Mouse (Mus musculus): Measurements from ENCODE around the gene Garem2. TPM values are rescaled to one million over a fixed set of nuclear protein-coding genes. Genes with fewer than 3 reads are reported as not detected.
A peak's percentile ranks its signal among the peaks of the same experiment; 100 is the strongest.
"Not testable (repeated sequence)": the region's sequence is repeated elsewhere in the genome, so short reads cannot be mapped to it uniquely, and the experiment has no call there.

Garem2 gene
- total RNA-seq (2012; rRNA removed): 1.7 and 2.0 TPM in 2 replicates

- H3K36me3 ChIP-seq (ENCODE audit: control insufficient read depth, insufficient read depth, low read length, poor library complexity, severe bottlenecking): no peaks in the 10 kb centered on the region
- H3K9me3 ChIP-seq (ENCODE audit: control insufficient read depth, insufficient read depth, low read depth, low read length): no peaks in the 10 kb centered on the region
- H3K4me1 ChIP-seq (ENCODE audit: control insufficient read depth in 2 of 2, insufficient read depth in 2 of 2, low read length in 2 of 2, poor library complexity in 1 of 2): peaks cover 0 to 17% of the 10 kb centered on the region in 2 experiments; a peak in 3 of 4 replicates
- H3K27ac ChIP-seq (ENCODE audit: insufficient read depth, low read depth, low read length, poor library complexity, severe bottlenecking): no peak within 1 kb of the TSS
- no peak for DNase-seq (ENCODE audit: low read depth, low spot score)
- H3K4me3 ChIP-seq (ENCODE audit: insufficient read depth in 1 of 2, low read depth in 1 of 2, low read length in 2 of 2, poor library complexity in 1 of 2, severe bottlenecking in 1 of 2): peak within 1 kb of the TSS; percentile 63 to 78
- peak within 1 kb of the TSS; percentile 78 for H3K9ac ChIP-seq (ENCODE audit: insufficient read depth, low read depth, low read length, poor library complexity, severe bottlenecking)
- in situ Hi-C loops (cut with MboI; ENCODE audit: low sequenced_read_pairs in 2 of 2, unreplicated experiment in 2 of 2): no loop called here
- TF ChIP-seq HCFC1 (IDR thresholded peaks at IDR 0.05; ENCODE audit: borderline replicate concordance, insufficient read depth, low read length) (no peak), CHD2 (IDR thresholded peaks at IDR 0.05; ENCODE audit: low read depth, low read length) (no peak), ZC3H11A (IDR thresholded peaks at IDR 0.05; ENCODE audit: borderline replicate concordance, low read depth, low read length) (no peak), ZNF384 (IDR thresholded peaks at IDR 0.05; ENCODE audit: low read depth, low read length) (no peak), MAFK (IDR thresholded peaks at IDR 0.05; ENCODE audit: insufficient read depth, low read depth, low read length) (no peak)
Observed at GRCm38 (mm10) chr5:30104841-30105667, at the start of gene Garem2. TSS of gene Garem2 (plus strand) at chr5:30105161.

DNA sequence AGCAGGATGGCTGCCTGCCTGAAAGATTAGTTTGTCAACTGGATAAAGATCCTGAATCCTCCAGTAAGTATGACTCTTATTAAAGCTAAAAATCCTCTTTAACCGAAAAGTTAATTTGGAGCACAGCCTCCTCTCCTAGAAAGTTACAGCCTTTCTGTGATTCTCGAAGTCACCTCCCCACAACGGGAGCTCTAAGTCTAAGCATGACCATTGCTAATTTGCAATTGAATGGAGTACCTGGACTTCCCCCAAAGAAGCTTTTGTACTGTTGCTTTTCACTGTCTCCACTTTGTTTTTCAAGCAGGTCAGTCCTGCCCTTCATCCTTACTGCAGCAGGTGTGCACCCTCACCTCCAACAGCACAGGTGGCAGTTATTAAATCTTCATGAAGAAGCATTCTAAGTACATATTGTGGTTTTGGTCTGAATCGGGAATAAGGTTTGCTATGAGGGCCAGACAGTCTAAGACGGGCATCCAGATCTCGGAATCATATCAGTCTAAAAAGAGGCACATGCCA is 46.7 kb upstream of the Garem2 start:
- peak; percentile 33 for DNase-seq (ENCODE audit: low read depth, low spot score)
- Histone ChIP-seq H3K9ac (ENCODE audit: insufficient read depth, low read depth, low read length, poor library complexity, severe bottlenecking) (no peak overlapping the region; the same call in 1 of the 2 replicates), H3K4me1 (ENCODE audit: control insufficient read depth in 2 of 2, insufficient read depth in 2 of 2, low read length in 2 of 2, poor library complexity in 1 of 2) (peaks cover 0 to 7% of the 10 kb centered on the region in 2 experiments; a peak in 2 of 4 replicates), H3K36me3 (ENCODE audit: control insufficient read depth, insufficient read depth, low read length, poor library complexity, severe bottlenecking) (peaks cover 24% of the 10 kb centered on the region), H3K27ac (ENCODE audit: insufficient read depth, low read depth, low read length, poor library complexity, severe bottlenecking) (peak overlapping the region; percentile 87), H3K4me3 (ENCODE audit: insufficient read depth in 1 of 2, low read depth in 1 of 2, low read length in 2 of 2, poor library complexity in 1 of 2, severe bottlenecking in 1 of 2) (no peak overlapping the region), H3K9me3 (ENCODE audit: control insufficient read depth, insufficient read depth, low read depth, low read length) (no peaks in the 10 kb centered on the region; the same call in 1 of the 2 replicates)
- 0 out of 2 replicates have a peak, but pooled peaks have one; percentile 31 for TF ChIP-seq CHD2 (IDR thresholded peaks at IDR 0.05; ENCODE audit: low read depth, low read length)
- peak; percentile 80 for TF ChIP-seq ZNF384 (IDR thresholded peaks at IDR 0.05; ENCODE audit: low read depth, low read length)
- no peak for TF ChIP-seq ZC3H11A (IDR thresholded peaks at IDR 0.05; ENCODE audit: borderline replicate concordance, low read depth, low read length)
- in situ Hi-C loops (cut with MboI; ENCODE audit: low sequenced_read_pairs in 2 of 2, unreplicated experiment in 2 of 2): no loop called here

- peak overlapping the region; percentile 98 for H3K27ac ChIP-seq (ENCODE audit: insufficient read depth, low read depth, low read length, poor library complexity, severe bottlenecking)
- H3K9ac ChIP-seq (ENCODE audit: insufficient read depth, low read depth, low read length, poor library complexity, severe bottlenecking): peak overlapping the region; percentile 24; the same call in 1 of the 2 replicates
- H3K4me3 ChIP-seq (ENCODE audit: insufficient read depth in 1 of 2, low read depth in 1 of 2, low read length in 2 of 2, poor library complexity in 1 of 2, severe bottlenecking in 1 of 2); H3K9me3 ChIP-seq (ENCODE audit: control insufficient read depth, insufficient read depth, low read depth, low read length); H3K4me1 ChIP-seq (ENCODE audit: control insufficient read depth in 2 of 2, insufficient read depth in 2 of 2, low read length in 2 of 2, poor library complexity in 1 of 2); in situ Hi-C loops (cut with MboI; ENCODE audit: low sequenced_read_pairs in 2 of 2, unreplicated experiment in 2 of 2): not testable (repeated sequence)
- peak; percentile 62 for DNase-seq (ENCODE audit: low read depth, low spot score)
- H3K36me3 ChIP-seq (ENCODE audit: control insufficient read depth, insufficient read depth, low read length, poor library complexity, severe bottlenecking): peaks cover 32% of the 10 kb centered on the region
Observed at GRCm38 (mm10) chr5:30059607-30060006, 45.4 kb upstream of the Garem2 start.

DNA sequence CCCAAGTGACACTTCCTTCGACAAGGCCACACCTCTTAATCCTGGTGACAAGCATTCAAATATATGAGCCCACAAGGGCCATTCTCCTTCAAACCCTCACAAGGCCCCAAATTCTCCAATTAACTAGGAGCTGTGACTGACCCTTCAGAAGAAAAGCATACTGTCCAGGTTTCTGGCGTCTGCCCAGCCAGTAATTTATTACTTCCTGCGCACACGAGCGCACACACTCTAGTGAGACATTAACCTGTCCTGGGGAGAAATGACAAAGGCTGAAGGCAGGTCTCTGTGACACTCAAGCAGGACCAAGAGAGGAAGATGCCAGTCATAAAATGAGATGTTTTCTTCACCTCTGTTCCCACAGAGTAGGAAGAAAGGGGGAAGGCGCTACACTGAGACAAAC is 37.2 kb upstream of the Garem2 start:
- DNase-seq (ENCODE audit: low read depth, low spot score): no peak
- in situ Hi-C loops (cut with MboI; ENCODE audit: low sequenced_read_pairs in 2 of 2, unreplicated experiment in 2 of 2): no loop called here
- H3K4me1 ChIP-seq (ENCODE audit: control insufficient read depth in 2 of 2, insufficient read depth in 2 of 2, low read length in 2 of 2, poor library complexity in 1 of 2): peaks cover 0 to 3% of the 10 kb centered on the region in 2 experiments; a peak in 1 of 4 replicates
- no peaks in the 10 kb centered on the region for H3K9me3 ChIP-seq (ENCODE audit: control insufficient read depth, insufficient read depth, low read depth, low read length)
- no peak for TF ChIP-seq ZNF384 (IDR thresholded peaks at IDR 0.05; ENCODE audit: low read depth, low read length)
- no peak for TF ChIP-seq MAFK (IDR thresholded peaks at IDR 0.05; ENCODE audit: insufficient read depth, low read depth, low read length)
- TF ChIP-seq HCFC1 (IDR thresholded peaks at IDR 0.05; ENCODE audit: borderline replicate concordance, insufficient read depth, low read length): no peak
- no peak for TF ChIP-seq CHD2 (IDR thresholded peaks at IDR 0.05; ENCODE audit: low read depth, low read length)
- no peak for TF ChIP-seq ZC3H11A (IDR thresholded peaks at IDR 0.05; ENCODE audit: borderline replicate concordance, low read depth, low read length)
- no peak overlapping the region for H3K4me3 ChIP-seq (ENCODE audit: insufficient read depth in 1 of 2, low read depth in 1 of 2, low read length in 2 of 2, poor library complexity in 1 of 2, severe bottlenecking in 1 of 2)
- peaks cover 29% of the 10 kb centered on the region for H3K36me3 ChIP-seq (ENCODE audit: control insufficient read depth, insufficient read depth, low read length, poor library complexity, severe bottlenecking)
- no peak overlapping the region for H3K27ac ChIP-seq (ENCODE audit: insufficient read depth, low read depth, low read length, poor library complexity, severe bottlenecking)
- no peak overlapping the region for H3K9ac ChIP-seq (ENCODE audit: insufficient read depth, low read depth, low read length, poor library complexity, severe bottlenecking)
